Mouse (Mus musculus) kidney, postnatal 4 days (tissue): ENCODE results near the gene Kat2a.
A peak's percentile ranks its signal among the peaks of the same experiment; 100 is the strongest.
"Not testable (repeated sequence)": the region's sequence is repeated elsewhere in the genome, so short reads cannot be mapped to it uniquely, and the experiment has no call there.

Source experiments
- DNase-seq, 2 experiments: peaks; one replicate each; pipeline ENCODE4 v3.0.0; 2021; ENCODE audit warnings: mixed read lengths in 2 of 2

The Kat2a gene

GRCm38 (mm10) chr11:100671049-100671448 is 41.2 kb downstream of the Kat2a start:
- DNase-seq, result no peak

DNA sequence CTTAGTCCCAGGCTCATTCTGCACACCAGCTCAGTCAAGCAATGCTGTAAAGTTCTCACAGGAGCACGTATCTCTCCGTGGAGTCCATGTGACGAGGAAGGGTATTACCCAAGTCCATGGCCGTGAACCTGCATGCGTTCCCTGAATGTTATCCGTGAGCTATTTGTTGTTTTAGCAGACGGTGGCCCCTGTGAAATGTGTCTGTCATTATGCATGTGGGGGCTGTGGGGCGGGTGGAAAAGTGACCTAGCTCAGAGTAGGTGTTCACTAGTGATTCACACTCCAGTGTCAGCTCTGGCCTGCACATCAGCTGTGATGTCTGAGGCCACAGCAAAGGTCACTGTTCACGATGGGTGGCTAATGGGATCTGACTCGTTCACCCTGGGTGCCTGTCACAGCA is 52.5 kb downstream of the Kat2a start:
- peak in 1 of 2 experiments; percentile 14 for DNase-seq

- peak; percentile 43 to 61 for DNase-seq
Observed at GRCm38 (mm10) chr11:100656458-100656857, 55.8 kb downstream of the Kat2a start.

GRCm38 (mm10) chr11:100655589-100655988 is 56.7 kb downstream of the Kat2a start:
- not testable (repeated sequence) for DNase-seq
